Mouse (Mus musculus) gastrocnemius, adult 18-20 months (tissue): Measurements from ENCODE around the gene Efna2. TPM values are rescaled to one million over a fixed set of nuclear protein-coding genes. Genes with fewer than 3 reads are reported as not detected.
"Not testable (repeated sequence)": the region's sequence is repeated elsewhere in the genome, so short reads cannot be mapped to it uniquely, and the experiment has no call there.

Experiments used
- DNase-seq: peaks from one replicate; pipeline ENCODE4 v3.0.0; 2021; ENCODE audit warnings: low spot score
- total RNA-seq, 2 experiments: library from RNA; stranded (reverse); gene quantifications; 2 replicates each; pipeline ENCODE4 v1.2.3; 2021

The Efna2 gene
- total RNA-seq, 2 experiments from 2014 or later = 0.24 to 0.48 TPM

DNA sequence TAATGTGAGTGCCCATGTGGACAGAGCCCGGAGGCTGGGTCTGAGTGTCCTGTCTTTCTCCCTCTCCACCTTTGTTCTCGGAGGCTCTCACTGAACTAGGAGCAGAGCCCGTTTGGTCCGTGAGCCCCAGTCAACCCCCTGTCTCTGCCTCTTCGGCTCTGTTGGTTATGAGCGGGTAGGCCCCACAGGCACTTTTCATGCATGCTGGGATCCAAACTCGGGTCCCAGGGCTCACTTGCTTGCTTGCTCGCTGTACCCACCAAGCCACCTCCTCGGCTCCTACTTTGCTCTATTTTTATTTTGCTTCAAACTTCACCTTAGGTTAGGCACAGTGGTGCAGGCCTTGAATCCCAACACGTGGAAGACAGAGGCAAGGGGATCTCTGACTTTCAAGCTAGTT is 8.5 kb downstream of the Efna2 start:
- DNase-seq = no peak

DNA sequence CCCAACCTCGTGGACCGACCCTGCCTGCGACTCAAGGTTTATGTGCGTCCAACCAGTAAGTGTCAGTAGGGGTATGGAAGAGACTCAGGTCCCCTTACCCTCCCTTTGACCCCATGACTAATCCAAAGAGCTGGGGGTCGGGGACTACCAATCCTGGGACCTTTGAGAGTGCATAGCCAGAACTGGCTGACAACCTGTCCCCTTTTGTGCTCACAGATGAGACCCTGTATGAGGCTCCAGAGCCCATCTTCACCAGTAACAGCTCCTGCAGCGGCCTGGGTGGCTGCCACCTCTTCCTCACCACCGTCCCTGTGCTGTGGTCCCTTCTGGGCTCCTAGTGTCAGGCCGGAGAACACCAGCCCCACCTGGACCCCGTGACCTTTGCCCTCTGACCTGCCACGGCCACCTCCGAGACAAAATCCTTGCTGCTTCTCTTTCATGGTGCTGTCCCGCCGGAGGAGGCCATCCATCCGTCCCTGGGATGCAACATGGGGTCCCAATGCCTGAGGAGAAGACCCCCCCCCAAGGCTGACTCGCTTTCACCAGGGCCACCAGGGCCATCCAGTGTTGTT is 9.3 kb downstream of the Efna2 start:
- no peak for DNase-seq

DNA sequence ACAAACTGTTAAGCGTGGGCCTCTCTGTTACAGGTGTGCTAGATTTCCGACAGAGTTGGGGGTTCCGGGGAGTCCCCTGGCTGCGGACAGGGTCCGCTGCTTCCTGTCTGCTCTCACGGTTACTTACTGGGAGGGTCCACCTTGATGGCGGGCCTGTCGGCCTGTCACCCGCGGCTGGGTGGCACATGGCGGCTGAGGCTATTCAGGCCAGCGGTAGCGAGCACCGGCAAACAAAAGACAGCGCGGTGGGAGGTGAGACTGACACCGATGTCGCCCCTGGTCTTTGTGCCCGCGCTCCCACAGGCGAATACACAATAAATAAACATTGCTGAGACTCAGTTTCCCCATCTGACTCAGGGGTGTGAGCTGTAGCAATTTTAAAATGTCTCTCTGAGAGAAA is 10.7 kb downstream of the Efna2 start:
- DNase-seq = no peak

DNA sequence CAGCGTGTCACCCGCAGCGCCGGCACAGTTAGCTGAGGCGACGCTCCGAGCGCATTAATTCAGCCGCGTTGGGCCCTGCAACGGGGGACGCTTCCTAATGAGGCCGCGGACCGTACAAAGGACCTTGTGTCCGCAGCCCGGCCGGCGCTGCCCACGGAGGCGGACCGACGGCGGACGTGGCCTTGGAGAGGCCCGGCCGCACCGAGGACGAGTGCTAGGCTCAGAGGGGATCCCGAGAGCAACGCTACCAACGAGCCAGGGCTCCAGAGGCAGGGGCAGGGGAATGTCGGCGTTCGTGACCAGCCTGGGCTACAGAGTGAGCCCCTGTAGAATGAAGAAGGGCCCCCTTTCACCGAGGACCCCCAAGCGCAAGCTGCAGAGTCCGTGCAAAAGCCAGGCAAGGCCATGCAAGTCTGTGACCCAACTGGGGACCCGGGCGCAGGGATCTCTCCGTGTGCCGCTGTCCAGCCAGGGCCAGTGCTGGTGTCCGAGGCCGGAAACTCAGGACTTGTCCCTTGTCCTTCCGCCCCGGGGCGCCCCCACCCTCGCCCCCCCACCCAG is 11.3 kb downstream of the Efna2 start:
- no peak for DNase-seq

DNA sequence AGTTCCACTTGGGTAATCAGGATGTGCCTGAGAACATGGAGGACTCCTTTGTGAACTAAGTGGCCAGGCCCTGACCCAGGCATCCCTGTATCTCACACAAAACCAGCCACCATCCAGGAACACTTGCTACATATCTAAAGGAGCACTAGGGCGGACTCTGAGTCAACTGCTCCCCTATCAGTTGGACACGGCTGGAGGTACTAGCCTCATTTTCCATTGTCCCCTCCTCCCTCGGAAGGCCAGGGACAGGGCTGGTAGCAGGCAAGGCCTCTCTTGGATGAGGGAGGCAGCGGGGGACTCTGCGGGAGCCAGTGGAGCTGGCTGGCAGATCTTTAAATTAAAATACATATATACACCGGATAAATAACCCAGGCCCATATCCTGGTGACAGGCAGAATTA is 14.7 kb downstream of the Efna2 start:
- DNase-seq = no peak

DNA sequence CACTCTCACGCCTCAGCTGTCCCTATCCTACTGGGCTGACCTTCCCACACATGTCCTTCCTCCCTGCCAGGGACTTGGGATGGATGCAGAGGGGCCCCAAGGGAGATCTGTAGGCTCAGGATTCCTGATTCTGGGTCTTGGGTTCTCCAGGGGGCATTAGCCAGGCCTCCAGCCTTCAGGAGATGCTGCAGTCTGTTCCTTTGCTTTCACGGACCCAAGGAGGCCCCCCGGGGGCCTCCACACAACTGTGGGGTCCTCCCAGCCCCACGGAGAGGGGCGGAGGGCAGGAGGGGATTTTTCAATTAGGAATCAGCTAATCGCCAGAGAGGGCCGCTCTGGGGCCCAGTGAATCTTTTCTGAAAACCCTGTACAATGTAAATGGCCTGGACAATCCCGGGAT is 15.2 kb downstream of the Efna2 start:
- DNase-seq = no peak

DNA sequence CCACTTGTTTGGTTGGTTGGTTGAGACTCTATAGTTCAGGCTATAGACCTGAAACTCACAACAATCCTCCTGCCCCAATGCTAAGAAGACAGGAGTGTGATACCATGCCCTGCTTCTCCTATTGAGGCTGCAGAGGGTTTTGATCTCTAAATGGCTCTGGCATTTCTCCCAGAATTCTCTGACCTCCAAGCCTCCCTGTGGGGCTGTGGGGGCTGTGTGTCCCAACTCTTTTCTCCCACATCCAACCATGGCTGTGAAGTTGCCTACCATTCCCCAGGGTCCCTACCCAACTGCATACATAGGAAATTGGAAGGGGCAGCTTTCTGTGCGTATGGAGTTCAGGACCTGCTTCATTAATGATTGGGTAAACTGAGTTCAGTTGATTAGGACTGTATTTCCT is 16.9 kb downstream of the Efna2 start:
- no peak for DNase-seq

DNA sequence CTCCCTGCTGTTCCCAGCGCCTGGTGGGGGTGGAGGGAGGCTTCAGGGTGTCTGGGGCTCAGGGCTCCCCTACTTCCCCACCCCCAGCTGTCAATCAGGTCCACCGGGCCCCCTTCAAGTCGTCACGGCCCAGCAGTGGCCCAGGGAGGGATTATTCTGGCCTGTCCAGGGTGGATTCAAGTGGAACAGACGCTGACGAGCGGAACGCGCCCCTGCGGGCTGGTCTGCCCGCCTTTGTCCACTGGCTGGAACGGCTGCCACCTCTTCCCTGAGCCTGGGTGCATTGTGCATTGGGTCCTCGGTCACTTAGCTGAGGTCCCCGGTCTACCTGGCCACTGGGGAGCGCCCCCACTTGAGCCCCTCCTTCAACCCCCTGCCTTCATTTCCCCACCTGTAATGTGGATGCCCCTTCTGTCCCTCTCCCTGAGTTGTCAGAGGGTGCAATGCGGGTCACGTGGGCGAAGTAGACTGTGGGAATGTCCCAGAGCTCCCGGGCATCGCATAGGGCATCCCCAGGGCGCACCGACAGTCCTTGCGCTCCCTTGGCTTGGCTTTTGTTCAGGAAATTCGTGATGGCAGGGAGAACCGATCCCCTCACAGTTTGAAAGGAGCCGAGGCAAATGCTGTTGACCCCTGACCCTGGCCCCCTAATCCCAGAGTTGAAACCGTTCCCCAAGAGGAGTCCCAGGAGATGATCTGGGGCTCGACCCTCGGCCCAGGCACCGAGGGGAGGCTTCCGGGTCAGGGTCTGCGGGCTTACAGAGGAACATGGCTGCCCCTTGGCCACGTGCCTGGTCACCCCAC is 17.7 kb downstream of the Efna2 start:
- DNase-seq = no peak

DNA sequence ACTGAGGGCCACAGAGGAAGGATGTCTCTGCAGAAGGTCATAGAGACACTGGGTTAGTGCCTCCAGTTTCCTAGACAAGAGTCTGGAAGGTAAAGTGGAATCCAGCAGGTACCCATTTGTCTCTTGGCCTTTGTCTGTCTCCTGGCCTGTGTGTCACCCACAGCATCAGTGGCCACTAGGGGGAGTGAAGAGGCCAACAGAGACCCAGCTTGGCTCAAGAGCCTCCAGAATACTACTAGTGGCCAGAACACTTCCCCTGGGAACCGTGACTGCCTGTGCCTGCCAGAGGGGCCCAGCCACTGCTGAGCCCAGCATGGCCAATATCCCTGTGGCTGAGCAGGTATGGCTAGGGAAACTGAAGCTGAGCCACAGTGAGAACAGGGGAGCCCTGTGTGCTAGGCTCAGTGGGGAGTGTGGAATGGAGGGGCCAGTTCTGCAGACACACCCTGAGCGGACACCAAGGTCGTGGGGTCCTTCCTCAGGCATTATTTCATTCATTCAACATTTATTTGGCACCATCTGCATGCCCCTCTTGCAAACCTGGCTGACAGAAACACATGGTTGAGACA is 20.2 kb downstream of the Efna2 start:
- DNase-seq = peak; percentile 89

DNA sequence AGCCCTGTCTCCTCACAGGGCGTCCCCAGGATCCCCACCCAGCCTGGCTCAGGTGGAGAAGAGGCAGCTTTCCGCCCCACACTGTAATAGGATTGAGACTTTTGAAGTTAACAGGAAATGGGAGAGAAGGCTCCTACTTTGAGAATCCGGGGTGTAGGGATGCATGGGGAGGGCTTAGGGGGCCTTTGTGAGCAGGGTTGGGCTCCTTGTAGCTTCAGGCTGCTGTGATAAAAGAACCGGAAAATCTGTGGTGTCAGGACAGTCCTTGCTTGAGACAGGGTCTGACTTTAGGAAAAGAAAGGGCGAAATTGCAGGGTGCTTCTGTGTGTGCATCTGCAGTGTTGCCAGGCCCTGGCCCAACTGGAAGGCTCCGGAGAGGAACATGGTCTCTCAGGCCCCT is 21.2 kb downstream of the Efna2 start:
- no peak for DNase-seq

DNA sequence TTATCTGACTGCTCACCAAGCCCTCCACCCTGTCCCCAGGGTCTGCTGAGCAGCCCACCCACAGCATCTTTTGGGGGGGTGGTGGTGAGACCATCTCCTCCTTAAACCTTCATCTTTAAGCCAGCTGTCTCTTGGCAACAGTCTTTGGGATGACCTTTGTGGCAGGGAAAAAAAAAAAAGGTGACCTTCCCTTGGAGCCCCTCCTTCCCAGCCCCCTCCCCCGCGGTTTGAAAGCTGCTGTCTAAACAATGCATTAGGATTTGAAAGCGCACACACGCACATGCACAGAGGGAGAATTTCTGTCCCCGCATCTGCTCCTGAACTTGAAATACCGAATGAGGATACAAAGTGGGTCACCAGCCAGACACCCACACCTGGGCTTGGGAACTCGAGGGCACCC is 24.8 kb downstream of the Efna2 start:
- DNase-seq = no peak

DNA sequence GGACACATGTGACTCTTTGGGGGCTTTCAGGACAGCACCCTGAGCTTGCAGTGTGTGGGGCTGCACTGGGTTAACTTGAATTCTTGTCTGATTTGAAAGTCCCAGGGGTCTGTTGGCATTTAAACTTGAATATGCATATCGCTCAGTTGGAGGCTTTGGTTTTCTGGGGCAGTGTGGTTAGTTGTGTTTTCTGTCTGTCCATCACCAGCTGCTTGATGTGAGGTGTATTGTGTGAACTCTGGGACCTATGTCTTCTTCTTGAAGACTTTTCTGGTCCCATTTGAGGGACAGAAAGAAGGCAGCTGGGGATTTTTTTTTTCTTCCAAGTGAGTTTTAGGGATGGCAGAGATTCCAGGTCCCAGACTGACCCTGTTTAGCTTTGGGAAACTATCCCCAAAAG is 27.9 kb downstream of the Efna2 start:
- DNase-seq = no peak

DNA sequence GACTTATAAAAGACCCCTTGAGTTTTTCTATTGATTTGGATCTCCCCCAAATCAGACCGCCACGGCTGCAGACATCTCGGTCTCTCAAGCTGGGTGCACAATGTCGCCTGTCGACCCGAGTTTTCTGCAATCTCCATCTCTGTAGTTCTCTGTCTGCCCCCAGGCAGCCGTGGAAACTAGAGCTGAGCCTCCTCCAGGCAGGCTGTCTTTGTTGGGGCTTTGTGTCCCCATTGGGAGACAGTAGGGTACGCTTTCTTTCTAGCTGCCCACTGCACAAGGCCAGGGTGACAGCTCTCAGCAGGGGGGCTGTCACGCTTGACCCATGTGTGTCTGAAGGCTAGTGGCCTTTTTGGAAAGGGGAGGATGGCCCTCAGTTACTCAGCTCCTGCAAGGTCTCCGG is 28.4 kb downstream of the Efna2 start:
- DNase-seq = no peak

DNA sequence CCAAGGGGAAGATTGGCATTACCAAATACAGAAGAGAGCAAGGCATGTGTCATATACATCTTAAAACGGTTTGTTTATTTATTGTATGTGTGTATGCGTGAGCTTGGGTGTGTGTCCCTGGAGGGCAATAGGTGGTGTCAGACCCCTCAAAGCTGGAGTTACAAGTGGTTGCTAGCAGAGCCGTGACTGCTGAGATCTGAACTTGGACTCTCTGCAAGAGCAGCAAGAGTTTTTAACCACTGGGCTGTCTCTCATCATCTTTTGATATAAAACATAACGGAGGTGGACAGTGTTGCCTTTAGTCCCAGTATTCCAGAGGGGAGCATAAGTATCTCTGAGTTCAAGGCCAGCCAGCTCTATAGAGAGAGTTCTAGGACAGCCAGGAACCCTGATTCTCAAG is 29.0 kb downstream of the Efna2 start:
- DNase-seq = no peak

DNA sequence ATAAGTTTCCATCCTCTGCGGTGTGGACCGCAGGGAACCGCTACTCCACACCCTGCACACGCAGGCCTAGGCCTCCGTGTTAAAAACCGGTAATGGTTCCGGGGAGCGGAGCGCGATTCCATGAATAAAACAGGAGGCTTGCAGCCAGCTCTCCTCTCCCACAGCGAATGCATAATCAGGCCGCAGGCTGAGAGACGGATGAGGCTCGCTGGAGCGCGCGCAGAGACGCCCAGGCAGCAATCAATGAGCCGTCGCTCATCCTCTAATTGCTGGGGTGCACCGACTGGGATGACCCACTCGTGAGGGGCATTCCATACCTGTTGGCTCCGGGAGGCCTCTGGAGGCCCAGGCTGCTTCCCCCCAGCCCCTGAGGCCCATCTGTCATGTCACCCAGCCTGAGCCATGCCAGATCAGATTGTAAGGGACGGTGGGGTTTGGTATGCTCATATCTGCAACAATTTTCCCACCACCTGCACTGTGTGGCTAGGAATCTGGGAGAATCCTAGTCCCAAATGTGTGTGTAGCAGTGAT is 29.6 kb downstream of the Efna2 start:
- no peak for DNase-seq

DNA sequence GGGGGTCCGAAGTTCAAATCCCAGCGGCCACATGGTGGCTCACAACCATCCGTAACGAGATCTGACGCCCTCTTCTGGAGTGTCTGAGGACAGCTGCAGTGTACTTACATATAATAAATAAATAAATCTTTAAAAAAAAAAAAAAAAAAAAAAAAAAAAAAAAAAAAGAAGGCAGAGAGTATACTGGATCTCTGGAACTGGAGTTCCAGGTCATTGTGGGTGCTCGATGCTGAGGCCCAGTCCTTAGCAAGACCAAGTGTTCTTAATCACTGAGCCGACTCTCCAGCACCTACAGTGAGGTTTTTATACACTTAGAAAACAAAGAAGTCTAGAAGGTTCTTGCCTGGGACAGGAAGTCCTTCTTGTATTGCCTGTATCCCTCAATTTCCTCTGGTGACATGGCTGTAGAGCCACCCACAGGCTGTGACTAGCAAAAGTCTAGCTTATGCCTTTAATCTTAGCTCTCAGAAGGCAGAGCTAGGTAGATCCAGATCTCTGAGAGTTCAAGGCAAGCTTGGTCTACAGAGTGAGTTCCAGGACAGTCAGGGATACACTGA is 32.3 kb downstream of the Efna2 start:
- DNase-seq = not testable (repeated sequence)

DNA sequence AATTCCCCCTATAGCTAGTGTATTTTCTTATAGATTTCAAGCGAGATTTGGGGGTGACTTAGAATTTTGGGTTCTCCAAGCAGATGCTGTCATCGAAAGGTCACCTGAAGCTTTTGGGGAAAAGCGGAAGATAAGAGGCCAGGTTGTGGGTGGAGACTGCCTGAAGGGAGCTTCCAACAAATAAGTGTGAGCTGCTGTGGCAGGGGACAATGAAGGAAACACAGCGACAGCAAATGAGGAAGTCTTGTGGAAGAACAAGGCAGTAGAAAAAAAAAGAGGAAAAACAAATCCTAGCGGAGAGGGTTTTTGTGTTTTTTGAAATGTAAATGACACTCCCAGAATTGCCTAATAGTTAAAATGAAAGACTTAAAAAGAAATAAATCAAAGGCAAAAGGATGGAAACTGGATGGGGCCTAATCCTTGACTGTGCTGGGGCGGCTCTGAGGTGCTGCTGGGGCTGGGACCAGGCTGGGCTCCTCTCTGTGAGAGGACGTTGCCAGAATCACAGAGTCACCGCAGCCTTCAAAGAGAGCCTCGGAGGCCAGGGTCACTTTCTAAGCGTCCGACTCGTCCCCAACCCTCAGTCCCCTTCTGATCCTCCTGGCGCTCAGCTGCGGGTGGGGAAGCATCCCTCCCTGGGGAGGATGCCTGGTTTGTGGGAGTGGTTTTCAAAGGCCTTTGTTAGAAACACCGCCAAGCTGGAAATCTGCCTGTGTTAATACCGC is 35.9 kb downstream of the Efna2 start:
- DNase-seq = no peak

DNA sequence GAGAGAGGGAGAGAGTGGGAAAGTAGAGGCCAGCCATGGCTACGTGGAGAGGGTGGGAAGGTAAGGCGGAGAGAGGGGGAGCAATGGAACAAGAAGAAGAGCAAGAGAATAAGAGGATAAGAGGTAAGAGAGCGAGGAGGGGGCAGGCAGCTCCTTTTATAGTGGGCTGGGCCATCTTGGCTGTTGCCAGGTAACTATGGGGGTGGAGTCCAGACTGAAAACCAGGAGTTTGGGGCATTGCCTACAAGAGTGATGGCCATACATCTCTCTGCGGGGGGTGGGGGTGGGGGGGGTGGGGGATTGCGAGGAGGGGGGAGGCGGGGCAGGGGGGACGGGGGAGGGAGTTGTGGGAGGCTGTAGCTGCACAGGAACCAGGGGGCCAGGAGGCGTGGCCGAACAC is 41.4 kb downstream of the Efna2 start:
- DNase-seq = no peak

DNA sequence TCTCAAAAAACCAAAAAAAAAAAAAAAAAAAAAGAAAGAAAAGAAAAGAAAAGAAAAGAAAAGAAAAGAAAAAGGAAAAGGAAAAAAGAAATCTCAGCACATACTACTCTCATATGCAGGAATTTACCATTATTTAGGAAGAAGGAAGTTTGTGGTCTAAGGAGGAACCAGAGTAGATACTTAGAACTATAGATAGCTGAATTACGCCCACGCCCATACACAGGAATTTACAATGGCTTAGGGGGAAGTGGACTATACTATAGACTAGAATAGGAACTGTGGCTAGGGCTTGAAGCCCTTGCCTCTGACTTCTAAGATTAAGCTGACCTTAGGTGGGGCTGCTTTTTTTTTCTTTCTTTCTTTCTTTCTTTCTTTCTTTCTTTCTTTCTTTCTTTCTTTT is 43.9 kb downstream of the Efna2 start:
- not testable (repeated sequence) for DNase-seq

DNA sequence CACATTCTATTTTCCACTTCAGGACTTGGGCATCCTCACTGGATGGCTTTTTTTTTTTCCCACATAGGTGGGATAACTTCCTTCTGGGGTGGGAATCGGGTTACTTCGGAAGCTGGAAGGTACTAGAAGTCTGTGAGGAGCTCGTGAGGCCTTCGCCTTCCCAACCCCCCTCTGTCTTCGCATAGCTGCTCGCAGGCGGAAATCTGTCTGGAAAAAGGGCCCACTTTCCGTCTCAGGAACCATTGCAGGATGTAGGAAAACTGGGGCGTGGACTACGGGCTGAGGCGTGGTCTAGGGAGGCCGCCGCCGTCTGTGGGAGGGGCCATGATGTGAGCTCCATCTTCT is 46.8 kb downstream of the Efna2 start:
- no peak for DNase-seq

DNA sequence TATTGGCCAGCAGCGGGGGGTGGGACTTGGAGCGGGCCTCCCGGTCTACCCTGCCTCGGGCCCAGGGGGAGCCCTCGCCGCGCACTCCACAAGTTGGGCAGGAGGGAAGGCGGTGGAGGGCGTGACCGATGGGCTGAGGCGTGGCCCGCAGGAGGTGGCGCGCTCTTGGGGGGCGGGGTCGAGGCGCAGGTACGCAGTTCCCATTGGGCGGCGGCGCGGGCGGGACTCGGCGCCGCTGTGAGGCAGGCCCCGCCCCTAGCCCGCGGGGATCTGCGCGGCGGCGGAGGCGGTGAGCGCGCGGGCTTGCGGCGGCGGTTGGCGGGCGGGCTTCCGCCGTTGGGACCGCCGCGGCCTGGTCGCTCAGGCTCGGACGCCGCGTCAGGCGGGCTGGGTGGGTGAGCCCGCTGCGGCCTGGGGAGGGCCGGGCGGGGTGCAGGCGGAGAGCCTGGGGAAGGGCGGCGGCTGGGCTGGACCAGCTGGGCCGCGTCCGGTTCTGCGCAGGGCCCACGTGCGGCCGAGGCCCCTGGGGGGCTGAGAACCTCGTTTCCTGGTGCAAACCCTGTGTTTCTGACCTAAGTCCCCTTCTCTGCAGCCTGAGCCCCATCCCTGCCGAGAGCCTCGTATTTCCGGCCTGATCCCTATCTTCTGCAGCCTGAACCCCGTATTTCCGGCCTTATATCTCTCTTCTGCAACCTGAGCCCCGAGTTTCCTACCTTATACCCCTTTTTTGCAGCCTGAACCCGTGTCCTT is 47.3 kb downstream of the Efna2 start, which contains the start of gene Mum1:
TSS of gene Mum1 (plus strand) at position 19 of the 750 bp plus-strand sequence.
- peak; percentile 99 for DNase-seq
